Mouse (Mus musculus) thymus, adult 2 months (tissue): ENCODE measurements around the gene Nkx2-4.

Source experiments
- CTCF ChIP-seq: fragments of 200-500 bp; IDR thresholded peaks from 2 replicates; pipeline ENCODE4 v1.5.1; 2012; ENCODE audit warnings: mild to moderate bottlenecking, control low read depth, low read length, moderate library complexity, borderline replicate concordance; ENCODE audit not compliant: control insufficient read depth, poor library complexity, insufficient read depth; ENCODE audit errors: extremely low read depth
- POLR2A ChIP-seq: fragments of 200-500 bp; IDR thresholded peaks from 2 replicates; pipeline ENCODE4 v1.6.1; 2012; ENCODE audit warnings: mild to moderate bottlenecking, low read length, control low read depth, moderate library complexity; ENCODE audit not compliant: control insufficient read depth, poor library complexity, insufficient read depth; ENCODE audit errors: extremely low read depth

- TF ChIP-seq CTCF (no peak), POLR2A (no peak)
These were observed 726 bp downstream of the Nkx2-4 start for GRCm38 (mm10) chr2:147084366-147085071.
